Mouse (Mus musculus): Measurements from ENCODE around the gene Smc1a.

The Smc1a gene

GRCm38 (mm10) chrX:152016151-152017145 lies at the start of gene Smc1a, which contains the start of gene Ribc1:
Gene Smc1a (plus strand): TSS chrX:152016428.
Gene Ribc1 (minus strand): TSS chrX:152016295.
- DNase-seq (ENCODE audit: low read depth, low spot score), result peak; percentile 96

- DNase-seq (ENCODE audit: low read depth, low spot score), result no peak
Observed at GRCm38 (mm10) chrX:151999006-151999710, 17.1 kb upstream of the Smc1a start.

GRCm38 (mm10) chrX:152001182-152001684 lies 15.0 kb upstream of the Smc1a start:
- no peak for DNase-seq (ENCODE audit: low read depth, low spot score)

GRCm38 (mm10) chrX:152001737-152002710 lies 14.2 kb upstream of the Smc1a start, which contains the start of gene Hsd17b10:
Gene Hsd17b10 (plus strand): TSS chrX:152001845.
- peak; percentile 92 for DNase-seq (ENCODE audit: low read depth, low spot score)

- no peak for DNase-seq (ENCODE audit: low read depth, low spot score)
Observed at GRCm38 (mm10) chrX:152002865-152003264, 13.4 kb upstream of the Smc1a start.

- no peak for DNase-seq (ENCODE audit: low read depth, low spot score)
Observed at GRCm38 (mm10) chrX:152007863-152008262, 8.4 kb upstream of the Smc1a start.

GRCm38 (mm10) chrX:152015752-152016150 lies 477 bp upstream of the Smc1a start:
- no peak for DNase-seq (ENCODE audit: low read depth, low spot score)

- no peak for DNase-seq (ENCODE audit: low read depth, low spot score)
Observed at GRCm38 (mm10) chrX:152017186-152017585, 958 bp downstream of the Smc1a start.

GRCm38 (mm10) chrX:152019294-152019693 lies 3.1 kb downstream of the Smc1a start:
- no peak for DNase-seq (ENCODE audit: low read depth, low spot score)

- DNase-seq (ENCODE audit: low read depth, low spot score), result no peak
Observed at GRCm38 (mm10) chrX:152039865-152040264, 23.6 kb downstream of the Smc1a start.

GRCm38 (mm10) chrX:152047230-152047629 lies 31.0 kb downstream of the Smc1a start:
- DNase-seq (ENCODE audit: low read depth, low spot score), result no peak

- DNase-seq (ENCODE audit: low read depth, low spot score), result no peak
Observed at GRCm38 (mm10) chrX:152052546-152052945, 36.3 kb downstream of the Smc1a start.

- no peak for DNase-seq (ENCODE audit: low read depth, low spot score)
Observed at GRCm38 (mm10) chrX:152054094-152054493, 37.9 kb downstream of the Smc1a start.

- no peak for DNase-seq (ENCODE audit: low read depth, low spot score)
Observed at GRCm38 (mm10) chrX:152065674-152066073, 49.4 kb downstream of the Smc1a start.

GRCm38 (mm10) chrX:152067789-152068188 lies 51.6 kb downstream of the Smc1a start:
- no peak for DNase-seq (ENCODE audit: low read depth, low spot score)

GRCm38 (mm10) chrX:152089832-152090614 lies 73.8 kb downstream of the Smc1a start:
- peak; percentile 5 for DNase-seq (ENCODE audit: low read depth, low spot score)

- no peak for DNase-seq (ENCODE audit: low read depth, low spot score)
Observed at GRCm38 (mm10) chrX:152097572-152097971, 81.3 kb downstream of the Smc1a start.

Measured in ZHBTc4 (cell line).